Mouse (Mus musculus) MEL (cell line): ENCODE data around the gene Inpp5b. TPM values are rescaled to one million over a fixed set of nuclear protein-coding genes. Genes with fewer than 3 reads are reported as not detected.
"Not testable (repeated sequence)": the region's sequence is repeated elsewhere in the genome, so short reads cannot be mapped to it uniquely, and the experiment has no call there.

Source experiments
- DNase-seq: peaks from one replicate; pipeline ENCODE4 v3.0.0; 2011; ENCODE audit warnings: low read depth, low spot score
- H3K27ac ChIP-seq: 2 replicates; pipeline ENCODE4 v1.5.1; 2012; ENCODE audit warnings: low read depth, mild to moderate bottlenecking, control low read depth, low read length, moderate library complexity; ENCODE audit not compliant: control insufficient read depth
- H3K27me3 ChIP-seq, 2 experiments: fragments of 150-350 bp in 1 of 2; sonication (generic) in 1 of 2; 2 replicates each; pipeline ENCODE4 v1.6.1; 2012; ENCODE audit warnings: low read length in 2 of 2, mild to moderate bottlenecking in 2 of 2, improper control_type of control experiment in 1 of 2, moderate library complexity in 1 of 2; ENCODE audit not compliant: insufficient read depth in 2 of 2, control insufficient read depth in 1 of 2
- H3K36me3 ChIP-seq, 2 experiments: 2 replicates each; pipeline ENCODE4 v1.6.1; 2012 to 2014; ENCODE audit warnings: low read length in 2 of 2, improper control_type of control experiment in 1 of 2, inconsistent platforms in 1 of 2, mild to moderate bottlenecking in 1 of 2; ENCODE audit not compliant: insufficient read depth in 2 of 2, control insufficient read depth in 1 of 2
- H3K4me1 ChIP-seq, 2 experiments: fragments of 150-350 bp in 1 of 2; sonication (generic) in 1 of 2; 2 replicates each; pipeline ENCODE4 v1.6.1; 2012; ENCODE audit warnings: low read length in 2 of 2, improper control_type of control experiment in 1 of 2, mild to moderate bottlenecking in 1 of 2; ENCODE audit not compliant: insufficient read depth in 2 of 2, control insufficient read depth in 1 of 2
- H3K4me3 ChIP-seq, 2 experiments: fragments of 150-350 bp in 1 of 2; sonication (generic) in 1 of 2; 2 replicates each; pipeline ENCODE4 v1.5.1; 2012; ENCODE audit warnings: low read depth in 2 of 2, low read length in 2 of 2, mild to moderate bottlenecking in 2 of 2, moderate library complexity in 2 of 2, control low read depth in 1 of 2, improper control_type of control experiment in 1 of 2; ENCODE audit not compliant: control insufficient read depth in 1 of 2, insufficient read depth in 1 of 2
- H3K79me2 ChIP-seq: 2 replicates; pipeline ENCODE4 v1.6.1; 2012; ENCODE audit warnings: mild to moderate bottlenecking, low read length, moderate library complexity; ENCODE audit not compliant: control insufficient read depth, poor library complexity, insufficient read depth
- H3K9ac ChIP-seq: 2 replicates; pipeline ENCODE4 v1.6.1; 2012; ENCODE audit warnings: low read depth, mild to moderate bottlenecking, control low read depth, low read length, moderate library complexity; ENCODE audit not compliant: control insufficient read depth, poor library complexity, severe bottlenecking
- H3K9me3 ChIP-seq: fragments of 150-350 bp; sonication (generic); replicated peaks from 2 replicates; pipeline ENCODE4 v1.6.1; 2012; ENCODE audit warnings: mild to moderate bottlenecking, low read length, improper control_type of control experiment, moderate library complexity; ENCODE audit not compliant: insufficient read depth
- BHLHE40 ChIP-seq: IDR thresholded peaks from 2 replicates; pipeline ENCODE4 v1.6.1; 2012; ENCODE audit warnings: low read depth, mild to moderate bottlenecking, inconsistent platforms, low read length, improper control_type of control experiment, borderline replicate concordance
- CHD1 ChIP-seq: IDR thresholded peaks from 2 replicates; pipeline ENCODE4 v1.6.1; 2012; ENCODE audit warnings: low read depth, mild to moderate bottlenecking, inconsistent platforms, low read length, improper control_type of control experiment
- CTCF ChIP-seq, 3 experiments: IDR thresholded peaks in 2 of 3; conservative IDR thresholded peaks in 1 of 3; 2 replicates each; pipeline ENCODE4 v1.5.1; 2011 to 2012; ENCODE audit warnings: low read length in 3 of 3, low read depth in 2 of 3, mild to moderate bottlenecking in 2 of 3, improper control_type of control experiment in 1 of 3, inconsistent platforms in 1 of 3, mixed read lengths in 1 of 3, moderate library complexity in 1 of 3; ENCODE audit not compliant: control insufficient read depth in 1 of 3, insufficient read depth in 1 of 3, poor library complexity in 1 of 3, severe bottlenecking in 1 of 3
- E2F4 ChIP-seq: IDR thresholded peaks from 2 replicates; pipeline ENCODE4 v1.6.1; 2011; ENCODE audit warnings: low read depth, low read length, improper control_type of control experiment, borderline replicate concordance
- ETS1 ChIP-seq: IDR thresholded peaks from 2 replicates; pipeline ENCODE4 v1.6.1; 2012; ENCODE audit warnings: low read depth, mild to moderate bottlenecking, inconsistent platforms, low read length, improper control_type of control experiment, moderate library complexity
- GABPA ChIP-seq: IDR thresholded peaks from 2 replicates; pipeline ENCODE4 v1.6.1; 2012; ENCODE audit warnings: low read depth, mild to moderate bottlenecking, inconsistent platforms, low read length, improper control_type of control experiment, moderate library complexity
- HCFC1 ChIP-seq: IDR thresholded peaks from 2 replicates; pipeline ENCODE4 v1.6.1; 2012; ENCODE audit warnings: low read depth, mild to moderate bottlenecking, inconsistent platforms, low read length, improper control_type of control experiment, moderate library complexity
- JUND ChIP-seq: IDR thresholded peaks from 2 replicates; pipeline ENCODE4 v1.6.1; 2011; ENCODE audit warnings: low read depth, mild to moderate bottlenecking, improper control_type of control experiment, low read length
- KAT2A ChIP-seq: conservative IDR thresholded peaks from 2 replicates; pipeline ENCODE4 v1.6.1; 2012; ENCODE audit warnings: low read depth, low read length, improper control_type of control experiment, inconsistent platforms
- MAFK ChIP-seq: IDR thresholded peaks from 2 replicates; pipeline ENCODE4 v1.6.1; 2011; ENCODE audit warnings: low read depth, mild to moderate bottlenecking, low read length, improper control_type of control experiment, borderline replicate concordance
- MAX ChIP-seq: IDR thresholded peaks from 2 replicates; pipeline ENCODE4 v1.6.1; 2011; ENCODE audit warnings: low read length, improper control_type of control experiment
- MEF2A ChIP-seq: IDR thresholded peaks from 2 replicates; pipeline ENCODE4 v1.6.1; 2014; ENCODE audit warnings: low read depth, mild to moderate bottlenecking, inconsistent platforms, low read length, improper control_type of control experiment; ENCODE audit not compliant: poor library complexity, insufficient replicate concordance, severe bottlenecking; ENCODE audit errors: extremely low read depth
- MXI1 ChIP-seq: IDR thresholded peaks from 2 replicates; pipeline ENCODE4 v1.6.1; 2011; ENCODE audit warnings: mild to moderate bottlenecking, low read depth, low read length, improper control_type of control experiment
- NRF1 ChIP-seq: IDR thresholded peaks from 2 replicates; pipeline ENCODE4 v1.6.1; 2014; ENCODE audit warnings: low read depth, mild to moderate bottlenecking, inconsistent platforms, low read length, improper control_type of control experiment, moderate library complexity; ENCODE audit not compliant: poor library complexity, insufficient read depth, severe bottlenecking
- POLR2A ChIP-seq, 2 experiments: IDR thresholded peaks; 2 replicates each; pipeline ENCODE4 v1.6.1; 2011 to 2012; ENCODE audit warnings: low read length in 2 of 2, mild to moderate bottlenecking in 2 of 2, control low read depth in 1 of 2, improper control_type of control experiment in 1 of 2, low read depth in 1 of 2, moderate library complexity in 1 of 2; ENCODE audit not compliant: control insufficient read depth in 1 of 2, insufficient read depth in 1 of 2, poor library complexity in 1 of 2
- POLR2AphosphoS2 ChIP-seq: IDR thresholded peaks from 2 replicates; pipeline ENCODE4 v1.6.1; 2011; ENCODE audit warnings: low read length, improper control_type of control experiment
- RAD21 ChIP-seq: IDR thresholded peaks from 2 replicates; pipeline ENCODE4 v1.6.1; 2011; ENCODE audit warnings: mild to moderate bottlenecking, low read depth, low read length, improper control_type of control experiment
- RCOR1 ChIP-seq: IDR thresholded peaks from 2 replicates; pipeline ENCODE4 v1.6.1; 2012; ENCODE audit warnings: low read depth, mild to moderate bottlenecking, inconsistent platforms, low read length, improper control_type of control experiment
- SMC3 ChIP-seq: IDR thresholded peaks from 2 replicates; pipeline ENCODE4 v1.6.1; 2011; ENCODE audit warnings: low read depth, low read length, improper control_type of control experiment
- TBP ChIP-seq: IDR thresholded peaks from 2 replicates; pipeline ENCODE4 v1.8.0; 2011; ENCODE audit warnings: low read depth, low read length, improper control_type of control experiment
- TCF12 ChIP-seq: IDR thresholded peaks from 2 replicates; pipeline ENCODE4 v1.6.1; 2014; ENCODE audit warnings: low read depth, mild to moderate bottlenecking, inconsistent platforms, low read length, improper control_type of control experiment, moderate library complexity
- UBTF ChIP-seq: IDR thresholded peaks from 2 replicates; pipeline ENCODE4 v1.6.1; 2012; ENCODE audit warnings: low read depth, mild to moderate bottlenecking, inconsistent platforms, low read length, improper control_type of control experiment, moderate library complexity, borderline replicate concordance; ENCODE audit not compliant: insufficient read depth
- USF1 ChIP-seq: IDR thresholded peaks from 2 replicates; pipeline ENCODE4 v1.6.1; 2014; ENCODE audit warnings: low read depth, mild to moderate bottlenecking, inconsistent platforms, low read length, improper control_type of control experiment, moderate library complexity
- USF2 ChIP-seq, 2 experiments: IDR thresholded peaks; 2 replicates each; pipeline ENCODE4 v1.6.1; 2011 to 2012; ENCODE audit warnings: improper control_type of control experiment in 2 of 2, low read length in 2 of 2, borderline replicate concordance in 1 of 2, inconsistent platforms in 1 of 2, low read depth in 1 of 2, mild to moderate bottlenecking in 1 of 2; ENCODE audit not compliant: insufficient read depth in 1 of 2
- ZC3H11A ChIP-seq: IDR thresholded peaks from 2 replicates; pipeline ENCODE4 v1.6.1; 2012; ENCODE audit warnings: low read depth, mild to moderate bottlenecking, inconsistent platforms, low read length, improper control_type of control experiment
- ZKSCAN1 ChIP-seq: IDR thresholded peaks from 2 replicates; pipeline ENCODE4 v1.6.1; 2012; ENCODE audit warnings: low read depth, mild to moderate bottlenecking, inconsistent platforms, low read length, improper control_type of control experiment, moderate library complexity
- ZMIZ1 ChIP-seq: IDR thresholded peaks from 2 replicates; pipeline ENCODE4 v1.6.1; 2012; ENCODE audit warnings: low read depth, mild to moderate bottlenecking, inconsistent platforms, low read length, improper control_type of control experiment, moderate library complexity
- ZNF384 ChIP-seq: IDR thresholded peaks from 2 replicates; pipeline ENCODE4 v1.6.1; 2012; ENCODE audit warnings: low read depth, mild to moderate bottlenecking, inconsistent platforms, low read length, improper control_type of control experiment
- polyA plus RNA-seq, 2 experiments: library from polyadenylated mRNA; stranded (reverse) in 1 of 2; unstranded in 1 of 2; fragments of >175 nt in 1 of 2; fragments of >200 nt in 1 of 2; gene quantifications; 2 replicates each; pipeline versions ENCODE4 v1.2.1 to v1.2.4; 2012; ENCODE audit warnings: low replicate concordance in 2 of 2, low read depth in 1 of 2; ENCODE audit not compliant: insufficient read length in 2 of 2, insufficient read depth in 1 of 2, missing spikeins in 1 of 2
- total RNA-seq: library from RNA; depleted of rRNA; stranded (reverse); fragments of 300-350 nt; gene quantifications from 2 replicates; pipeline ENCODE4 v1.2.3, GENCODE M21; 2012

Gene Inpp5b
- total and polyA plus RNA-seq, 3 experiments: 28.6 to 52.5 TPM; not detected in 1

- peak; percentile 75 for TF ChIP-seq ZNF384
- DNase-seq, H3K79me2 ChIP-seq, H3K9me3 ChIP-seq, H3K27me3 ChIP-seq: not testable (repeated sequence)
- peak overlapping the region; percentile 44 for H3K27ac ChIP-seq
- H3K36me3 ChIP-seq: peaks cover 0 to 23% of the 10 kb centered on the region in 2 experiments; a peak in 2 of 4 replicates
- peaks cover 7 to 35% of the 10 kb centered on the region in 2 experiments for H3K4me1 ChIP-seq
- peak overlapping the region; percentile 63 to 77; a peak in 3 of 4 replicates for H3K4me3 ChIP-seq
- H3K9ac ChIP-seq: peak overlapping the region; percentile 67
These were observed 33.5 kb upstream of the Inpp5b start for GRCm38 (mm10) chr4:124708200-124708517.

GRCm38 (mm10) chr4:124708518-124709477 lies 32.9 kb upstream of the Inpp5b start:
- Histone ChIP-seq H3K9me3 (no peaks in the 10 kb centered on the region), H3K9ac (peak overlapping the region; percentile 67), H3K79me2 (no peaks in the 10 kb centered on the region; the same call in 1 of the 2 replicates), H3K27me3 (no peaks in the 10 kb centered on the region), H3K4me1 (peaks cover 3 to 29% of the 10 kb centered on the region in 2 experiments; a peak in 3 of 4 replicates), H3K27ac (peak overlapping the region; percentile 44), H3K36me3 (peaks cover 0 to 17% of the 10 kb centered on the region in 2 experiments; a peak in 2 of 4 replicates), H3K4me3 (peak overlapping the region; percentile 63 to 77)
- DNase-seq: peak; percentile 93
- TF ChIP-seq KAT2A (no peak), ZNF384 (no peak), TCF12 (peak; percentile 59; the same call in 1 of the 2 replicates), MEF2A (no peak), CTCF (IDR thresholded peaks at IDR 0.05 in 2 of 3, conservative IDR thresholded peaks at IDR 0.05 in 1 of 3; ENCODE audit: control insufficient read depth in 1 of 3, insufficient read depth in 1 of 3, low read depth in 2 of 3, low read length in 3 of 3, poor library complexity in 1 of 3, severe bottlenecking in 1 of 3) (no peak), POLR2A (IDR thresholded peaks at IDR 0.05; ENCODE audit: control insufficient read depth in 1 of 2, insufficient read depth in 1 of 2, low read depth in 1 of 2, low read length in 2 of 2, poor library complexity in 1 of 2) (peak in 1 of 2 experiments; percentile 77; a peak in 1 of 4 replicates), RAD21 (no peak), NRF1 (0 out of 2 replicates have a peak, but pooled peaks have one; percentile 29), ETS1 (peak; percentile 14; the same call in 1 of the 2 replicates), E2F4 (no peak), MXI1 (peak; percentile 59; the same call in 1 of the 2 replicates), ZC3H11A (no peak), TBP (peak; percentile 39; the same call in 1 of the 2 replicates), POLR2AphosphoS2 (peak; percentile 78), HCFC1 (no peak), CHD1 (no peak), UBTF (no peak), BHLHE40 (0 out of 2 replicates have a peak, but pooled peaks have one; percentile 43), RCOR1 (no peak), USF2 (IDR thresholded peaks at IDR 0.05; ENCODE audit: borderline replicate concordance in 1 of 2, insufficient read depth in 1 of 2, low read depth in 1 of 2, low read length in 2 of 2) (no peak), ZMIZ1 (0 out of 2 replicates have a peak, but pooled peaks have one; percentile 27), MAFK (no peak), USF1 (no peak), ZKSCAN1 (no peak), MAX (no peak), JUND (no peak), SMC3 (no peak), GABPA (no peak)
